Mouse (Mus musculus): ENCODE measurements around the gene H2-Q4.
"Not testable (repeated sequence)": the region's sequence is repeated elsewhere in the genome, so short reads cannot be mapped to it uniquely, and the experiment has no call there.

H2-Q4 gene

DNA sequence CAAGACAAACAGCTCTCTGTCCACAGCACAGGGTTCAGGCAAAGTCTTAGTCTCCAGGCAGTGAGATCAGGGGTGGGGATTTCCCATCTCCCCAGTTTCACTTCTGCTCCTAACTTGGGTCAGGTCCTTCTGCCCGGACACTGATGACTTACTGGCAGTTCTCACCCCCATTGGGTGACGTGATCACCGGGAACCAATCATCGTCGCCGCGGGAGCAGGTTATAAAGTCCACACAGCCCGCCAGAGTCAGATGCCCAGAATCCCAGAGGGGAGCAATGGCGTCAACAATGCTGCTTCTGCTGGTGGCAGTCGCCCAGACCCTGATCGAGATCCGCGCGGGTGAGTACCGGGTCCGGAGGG lies at the start of gene H2-Q4:
Gene H2-Q4, plus strand, starts transcription at position 249 of the 360 bp plus-strand sequence.
- DNase-seq (ENCODE audit: low read depth) = peak; percentile 89

GRCm38 (mm10) chr17:35329714-35330113 lies 49.7 kb upstream of the H2-Q4 start:
- not testable (repeated sequence) for DNase-seq (ENCODE audit: low read depth)

- not testable (repeated sequence) for DNase-seq (ENCODE audit: low read depth)
These were observed 47.9 kb upstream of the H2-Q4 start for GRCm38 (mm10) chr17:35331546-35331945.

DNA sequence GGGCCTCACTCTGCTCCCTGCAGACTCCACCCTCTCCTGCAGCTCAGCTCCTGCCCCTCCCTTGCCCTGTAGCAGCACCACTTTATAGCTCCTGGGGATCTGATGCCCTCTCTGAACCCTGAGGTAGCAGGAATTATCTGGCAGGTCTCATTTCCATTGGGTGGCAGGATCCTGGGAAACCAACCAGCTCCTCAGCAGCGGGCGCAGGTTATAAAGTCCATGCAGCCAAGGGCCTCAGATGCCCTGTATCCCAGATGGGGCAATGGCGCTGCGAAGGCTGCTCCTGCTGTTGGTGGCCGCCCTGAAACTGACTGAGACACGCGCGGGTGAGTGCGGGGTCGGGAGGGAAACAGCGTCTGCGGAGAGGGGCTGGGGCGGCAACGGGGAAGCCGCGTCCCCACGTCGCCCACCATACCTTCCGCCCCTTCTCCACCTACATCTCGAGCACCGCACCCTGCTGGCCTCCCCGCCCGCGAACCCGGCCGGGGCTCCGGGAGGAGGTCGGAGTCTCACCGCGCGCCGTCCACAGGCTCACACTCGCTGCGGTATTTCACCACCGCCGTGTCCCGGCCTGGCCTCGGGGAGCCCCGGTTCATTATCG lies 37.2 kb upstream of the H2-Q4 start, which contains the start of gene H2-Q2:
Gene H2-Q2, plus strand, starts transcription at position 172 of the 601 bp plus-strand sequence.
- DNase-seq (ENCODE audit: low read depth) = no peak

GRCm38 (mm10) chr17:35342711-35343476 lies 36.5 kb upstream of the H2-Q4 start:
- DNase-seq (ENCODE audit: low read depth) = no peak

- not testable (repeated sequence) for DNase-seq (ENCODE audit: low read depth)
These were observed 31.8 kb upstream of the H2-Q4 start for GRCm38 (mm10) chr17:35347659-35348058.

GRCm38 (mm10) chr17:35353275-35353674 lies 26.1 kb upstream of the H2-Q4 start:
- not testable (repeated sequence) for DNase-seq (ENCODE audit: low read depth)

GRCm38 (mm10) chr17:35354071-35354470 lies 25.3 kb upstream of the H2-Q4 start:
- DNase-seq (ENCODE audit: low read depth) = no peak

- no peak for DNase-seq (ENCODE audit: low read depth)
These were observed 22.3 kb upstream of the H2-Q4 start for GRCm38 (mm10) chr17:35357086-35357485.

DNA sequence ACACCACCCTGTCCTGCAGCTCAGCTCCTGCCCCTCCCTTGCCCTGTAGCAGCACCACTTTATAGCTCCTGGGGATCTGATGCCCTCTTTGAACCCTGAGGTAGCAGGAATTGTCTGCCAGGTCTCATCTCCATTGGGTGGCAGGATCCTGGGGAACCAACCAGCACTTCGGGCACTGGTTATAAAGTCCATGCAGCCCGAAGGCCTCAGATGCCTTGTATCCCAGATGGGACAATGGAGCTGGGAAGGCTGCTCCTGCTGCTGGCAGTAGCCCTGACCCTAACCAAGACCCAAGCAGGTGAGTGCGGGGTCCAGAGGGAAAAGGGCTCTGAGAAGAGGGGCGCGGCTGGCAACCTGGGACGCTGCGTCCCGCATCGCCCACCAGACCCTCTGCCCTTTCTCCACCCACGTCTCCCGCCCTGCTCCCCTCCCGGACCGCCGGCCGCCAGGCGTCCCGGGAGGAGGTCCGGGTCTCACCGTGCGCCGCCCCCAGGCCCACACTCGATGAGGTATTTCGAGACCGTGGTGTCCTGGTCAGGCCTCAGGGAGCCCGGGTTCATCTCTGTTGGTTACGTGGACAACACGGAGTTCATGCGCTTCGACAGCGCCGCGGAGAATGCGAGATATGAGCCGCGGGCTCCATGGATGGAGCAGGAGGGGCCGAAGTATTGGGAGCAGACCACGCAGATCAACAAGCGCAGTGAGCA lies 20.5 kb upstream of the H2-Q4 start:
- no peak for DNase-seq (ENCODE audit: low read depth)

GRCm38 (mm10) chr17:35359470-35359862 lies 20.0 kb upstream of the H2-Q4 start:
- DNase-seq (ENCODE audit: low read depth) = no peak

DNA sequence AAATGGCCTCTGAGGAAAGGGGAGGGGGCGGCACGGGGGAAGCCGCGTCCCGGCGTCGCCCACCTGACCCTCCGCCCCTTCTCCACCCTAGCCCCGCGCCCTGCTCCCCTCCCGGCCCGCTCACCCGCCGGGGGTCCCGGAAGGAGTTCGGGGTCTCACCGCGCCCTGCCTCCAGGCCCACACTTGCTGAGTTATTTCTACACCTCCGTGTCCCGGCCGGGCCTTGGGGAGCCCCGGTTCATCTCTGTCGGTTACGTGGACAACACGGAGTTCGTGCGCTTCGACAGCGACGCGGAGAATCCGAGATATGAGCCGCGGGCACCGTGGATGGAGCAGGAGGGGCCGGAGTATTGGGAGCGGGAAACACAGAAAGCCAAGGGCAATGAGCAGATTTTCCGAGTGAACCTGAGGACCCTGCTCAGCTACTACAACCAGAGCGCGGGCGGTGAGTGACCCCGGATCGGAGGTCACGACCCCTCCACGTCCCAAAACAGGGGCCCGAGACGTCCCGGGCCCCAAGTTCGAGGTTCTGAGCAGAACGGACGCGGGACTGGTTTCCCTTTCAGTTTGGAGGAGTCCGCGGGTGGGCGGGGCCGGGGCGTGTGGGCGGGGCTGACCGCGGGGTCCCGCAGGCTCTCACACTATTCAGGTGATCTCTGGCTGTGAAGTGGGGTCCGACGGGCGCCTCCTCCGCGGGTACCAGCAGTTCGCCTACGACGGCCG lies 473 bp downstream of the H2-Q4 start:
- no peak for DNase-seq (ENCODE audit: low read depth)

DNA sequence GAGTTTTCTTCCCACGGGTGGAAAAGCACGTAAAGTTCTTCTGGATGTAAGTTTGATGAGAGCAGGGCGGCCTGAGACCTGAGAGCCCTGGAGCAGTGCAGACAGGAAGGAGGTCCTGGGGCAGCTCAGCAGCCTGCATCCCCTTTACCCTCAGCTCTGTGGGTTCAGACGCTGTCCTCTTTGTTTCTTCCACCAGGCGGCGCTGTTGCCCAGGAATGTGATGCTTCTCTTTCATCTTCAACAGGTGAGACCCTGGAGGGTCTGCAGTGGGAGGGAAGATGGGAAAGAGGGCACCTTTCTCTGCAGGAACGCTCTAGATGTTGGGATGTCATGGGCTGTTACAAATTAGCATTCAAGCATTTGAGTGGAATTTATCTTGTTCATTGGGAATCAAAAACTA lies 10.4 kb downstream of the H2-Q4 start:
- not testable (repeated sequence) for DNase-seq (ENCODE audit: low read depth)

DNA sequence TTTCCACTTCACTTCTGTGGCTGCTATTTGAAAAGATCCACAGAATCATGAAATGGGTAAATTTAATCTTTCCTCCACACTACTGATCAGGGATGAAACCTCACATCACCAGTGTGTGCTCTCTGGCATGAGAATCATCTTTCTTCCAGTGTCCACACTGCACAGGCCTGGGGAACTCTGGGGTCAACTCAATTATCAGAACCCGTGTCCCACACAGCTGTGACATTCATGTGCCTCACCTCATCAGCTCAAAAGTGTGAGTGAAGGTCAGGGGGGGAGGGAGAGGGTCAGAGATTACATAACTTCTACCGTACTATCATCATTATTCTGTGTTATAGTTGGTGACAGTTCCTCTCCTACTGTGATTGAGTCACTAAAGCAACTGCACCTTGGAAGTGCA lies 13.3 kb downstream of the H2-Q4 start:
- DNase-seq (ENCODE audit: low read depth) = not testable (repeated sequence)

- not testable (repeated sequence) for DNase-seq (ENCODE audit: low read depth)
These were observed 14.7 kb downstream of the H2-Q4 start for GRCm38 (mm10) chr17:35393864-35394800.

DNA sequence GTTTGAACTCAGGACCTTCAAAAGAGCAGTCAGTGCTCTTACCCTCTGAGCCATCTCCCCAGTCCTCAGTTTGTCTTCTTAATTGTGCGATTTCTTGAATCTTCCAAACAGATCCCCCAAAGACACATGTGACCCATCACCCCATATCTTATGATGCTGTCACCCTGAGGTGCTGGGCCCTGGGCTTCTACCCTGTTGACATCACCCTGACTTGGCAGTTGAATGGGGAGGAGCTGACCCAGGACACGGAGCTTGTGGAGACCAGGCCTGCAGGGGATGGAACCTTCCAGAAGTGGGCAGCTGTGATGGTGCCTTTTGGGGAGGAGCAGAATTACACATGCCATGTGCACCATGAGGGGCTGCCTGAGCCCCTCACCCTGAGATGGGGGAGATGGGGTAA lies 17.5 kb downstream of the H2-Q4 start:
- not testable (repeated sequence) for DNase-seq (ENCODE audit: low read depth)

DNA sequence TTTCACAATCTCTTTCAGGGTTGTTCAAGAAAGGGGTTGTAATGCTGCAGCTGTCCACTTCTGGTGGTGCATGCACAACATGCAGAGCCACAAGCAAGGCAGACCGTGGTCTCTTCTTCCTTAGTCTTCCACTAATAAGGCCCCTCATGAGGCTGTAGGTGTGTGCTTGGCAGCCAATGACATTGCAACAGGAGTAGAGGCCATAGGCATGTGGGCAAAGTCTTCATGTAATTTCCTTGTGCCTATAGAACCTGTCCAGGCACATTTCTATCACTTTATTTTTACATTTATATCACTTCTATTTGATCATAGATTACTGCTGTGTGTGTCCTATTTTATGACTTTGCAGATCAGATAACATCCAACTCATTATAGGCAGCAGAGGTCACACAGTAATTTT lies 33.6 kb downstream of the H2-Q4 start:
- DNase-seq (ENCODE audit: low read depth) = not testable (repeated sequence)

DNA sequence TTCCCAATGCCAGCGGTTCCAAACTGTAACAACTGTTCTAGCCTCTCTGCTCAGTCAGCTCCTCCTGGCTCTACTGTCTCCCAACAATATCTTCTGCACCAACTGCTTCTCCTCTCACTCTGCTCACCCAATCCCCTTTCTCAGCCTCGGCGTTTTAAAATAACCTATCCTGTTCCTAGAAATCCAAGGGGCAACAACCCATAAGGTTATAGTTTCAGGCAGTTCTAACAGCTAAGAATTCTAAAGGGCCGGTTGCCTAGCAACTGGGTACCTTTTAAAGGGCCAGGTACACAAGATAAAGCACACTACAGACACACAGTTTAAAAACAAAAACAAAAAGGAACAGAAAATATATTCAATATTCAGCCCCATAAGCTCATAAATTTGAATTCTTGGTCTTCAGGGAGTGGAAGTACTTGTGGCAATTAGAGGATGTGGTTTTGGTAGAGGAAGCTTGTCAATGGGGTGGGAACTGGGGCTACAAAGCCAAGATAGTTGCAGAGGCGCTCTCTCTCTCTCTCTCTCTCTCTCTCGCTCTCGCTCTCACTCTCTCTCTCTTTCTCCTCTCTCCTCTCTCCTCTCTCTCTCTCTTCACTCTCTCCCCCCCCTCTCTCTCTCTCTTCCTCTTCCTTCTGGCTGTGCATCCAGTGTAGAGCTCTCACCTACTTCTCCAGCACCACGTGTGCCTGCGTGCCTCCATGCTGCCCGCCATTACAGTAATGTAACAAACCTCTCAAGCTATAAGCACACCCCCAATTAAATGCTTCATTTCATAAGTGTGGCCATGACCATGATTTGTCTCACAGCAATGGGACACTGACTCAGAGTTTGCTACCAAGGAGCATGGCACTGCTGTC lies 36.1 kb downstream of the H2-Q4 start:
- DNase-seq (ENCODE audit: low read depth) = not testable (repeated sequence)

- DNase-seq (ENCODE audit: low read depth) = no peak
These were observed 39.4 kb downstream of the H2-Q4 start for GRCm38 (mm10) chr17:35418772-35419171.

DNA sequence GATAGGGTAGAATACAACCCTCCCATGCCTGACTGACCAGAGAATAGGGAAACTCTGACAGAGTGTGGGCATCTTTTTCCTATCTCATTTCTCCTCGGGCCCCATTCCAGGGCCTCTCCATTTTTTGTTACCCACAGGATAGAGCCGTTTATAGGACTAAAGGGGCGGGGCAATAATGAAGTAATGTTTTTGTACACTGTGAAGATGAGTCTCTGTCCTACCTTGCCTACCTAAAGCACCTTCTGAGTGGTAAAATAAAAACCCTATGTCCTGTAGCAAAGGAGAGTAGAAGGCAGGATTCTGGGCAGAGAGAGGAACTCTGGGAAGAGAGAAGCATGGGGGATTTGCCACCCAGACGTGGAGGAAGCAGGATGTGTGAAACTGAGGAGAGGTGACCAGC lies 40.1 kb downstream of the H2-Q4 start:
- DNase-seq (ENCODE audit: low read depth) = not testable (repeated sequence)

Data from c-Kit-positive CD71-negative TER-119-negative erythroid progenitor cells, embryonic 14.5 days (primary cell).